Mouse (Mus musculus) inflammation-experienced regulatory T-cells (primary cell): Measurements from ENCODE around the gene Uqcc1. TPM values are rescaled to one million over a fixed set of nuclear protein-coding genes. Genes with fewer than 3 reads are reported as not detected.

ENCODE experiments used
- polyA plus RNA-seq, 2 experiments: library from polyadenylated mRNA; unstranded; fragments of 100-300 nt; shearing (Covaris generic); gene quantifications; one replicate each; pipeline ENCODE4 v1.2.1; 2017

Uqcc1 gene
- 10 to 100 TPM; 38.5 to 64.3 TPM for polyA plus RNA-seq

GRCm38 (mm10) chr2:155929531-155930442 is at the start of gene Uqcc1:
Gene Uqcc1, minus strand, starts transcription at chr2:155930310.

GRCm38 (mm10) chr2:155956134-155957059 is 26.3 kb upstream of the Uqcc1 start, which contains the start of gene Cep250:
Gene Cep250, plus strand, starts transcription at chr2:155956458.

GRCm38 (mm10) chr2:155945124-155945523 is 15.0 kb upstream of the Uqcc1 start, which contains the start of gene Gdf5:
Gene Gdf5, minus strand, starts transcription at chr2:155945367.

GRCm38 (mm10) chr2:155940681-155941080 is 10.6 kb upstream of the Uqcc1 start, which contains the start of gene Gm15557:
Gene Gm15557, plus strand, starts transcription at chr2:155940728.

GRCm38 (mm10) chr2:155834732-155835131 is 95.4 kb downstream of the Uqcc1 start, which contains the start of gene Fam83c:
Gene Fam83c, minus strand, starts transcription at chr2:155834854.

GRCm38 (mm10) chr2:155826630-155827424 is 103.3 kb downstream of the Uqcc1 start, which contains the start of gene Eif6:
Gene Eif6, minus strand, starts transcription at chr2:155826925.

GRCm38 (mm10) chr2:155819392-155819448 is 110.9 kb downstream of the Uqcc1 start, which contains the start of gene BC029722:
Gene BC029722, minus strand, starts transcription at chr2:155819426.

Other genes starting within 250 kb of the Uqcc1 start
- gene Trpc4ap, start 237.9 kb downstream of the Uqcc1 start, polyA plus RNA-seq, result 100 to 1,000 TPM; 213 to 244 TPM
- gene Edem2, start 200.8 kb downstream of the Uqcc1 start, polyA plus RNA-seq, result 10 to 100 TPM; 66.8 to 69.6 TPM
- not detected for gene Gm17581, start 194.4 kb downstream of the Uqcc1 start, polyA plus RNA-seq
- under 1 TPM; 0.10 to 0.64 TPM for gene Procr, start 179.2 kb downstream of the Uqcc1 start, polyA plus RNA-seq
- gene Mmp24, start 155.0 kb downstream of the Uqcc1 start, polyA plus RNA-seq, result under 1 TPM; 0.31 to 0.62 TPM
- 10 to 100 TPM; 53.4 to 57.3 TPM for gene BC029722, start 110.9 kb downstream of the Uqcc1 start, polyA plus RNA-seq
- gene Eif6, start 103.4 kb downstream of the Uqcc1 start, polyA plus RNA-seq, result 100 to 1,000 TPM; 181 to 215 TPM
- under 1 TPM in 1 of 2 experiments, not detected in 1; 0.04 TPM for gene Fam83c, start 95.5 kb downstream of the Uqcc1 start, polyA plus RNA-seq
- under 1 TPM in 1 of 2 experiments, not detected in 1; 0.94 TPM for gene Gm15557, start 10.4 kb upstream of the Uqcc1 start, polyA plus RNA-seq
- gene Gdf5, start 15.1 kb upstream of the Uqcc1 start, polyA plus RNA-seq, result under 1 TPM; 0.32 to 0.46 TPM
- gene Cep250, start 26.1 kb upstream of the Uqcc1 start, polyA plus RNA-seq, result 10 to 100 TPM; 35.7 to 42.2 TPM
- gene 6430550D23Rik, start 77.7 kb upstream of the Uqcc1 start, polyA plus RNA-seq, result 1 to 10 TPM in 1 of 2 experiments, under 1 TPM in 1; 0.62 to 1.6 TPM
- 100 to 1,000 TPM; 145 to 152 TPM for gene Ergic3, start 77.7 kb upstream of the Uqcc1 start, polyA plus RNA-seq
- gene Fer1l4, start 122.6 kb upstream of the Uqcc1 start, polyA plus RNA-seq, result 1 to 10 TPM in 1 of 2 experiments, not detected in 1; 1.2 TPM
- under 1 TPM in 1 of 2 experiments, not detected in 1; 0.70 TPM for gene Spag4, start 134.9 kb upstream of the Uqcc1 start, polyA plus RNA-seq
- gene Cpne1, start 181.7 kb upstream of the Uqcc1 start, polyA plus RNA-seq, result 10 to 100 TPM; 73.9 to 85.8 TPM
- 10 to 100 TPM; 32.2 to 41.8 TPM for gene Rbm12, start 181.7 kb upstream of the Uqcc1 start, polyA plus RNA-seq
- 10 to 100 TPM; 20.5 to 23.2 TPM for gene Gm28036, start 196.8 kb upstream of the Uqcc1 start, polyA plus RNA-seq
- gene Romo1, start 213.7 kb upstream of the Uqcc1 start, polyA plus RNA-seq, result 100 to 1,000 TPM; 148 to 150 TPM
- gene Nfs1, start 213.9 kb upstream of the Uqcc1 start, polyA plus RNA-seq, result 10 to 100 TPM; 38.1 to 57.6 TPM
- 1,000 to 10,000 TPM in 1 of 2 experiments, 100 to 1,000 TPM in 1; 900 to 1,062 TPM for gene Rbm39, start 249.9 kb upstream of the Uqcc1 start, polyA plus RNA-seq